Mouse (Mus musculus) CD4-positive naive resting alpha-beta T cell, adult 76 days (primary cell): ENCODE data around the gene Gramd1a. TPM values are rescaled to one million over a fixed set of nuclear protein-coding genes. Genes with fewer than 3 reads are reported as not detected.

Source experiments
- total RNA-seq: library from RNA; stranded (reverse); gene quantifications from one replicate; pipeline ENCODE4 v1.2.4, GENCODE M21; 2023

The Gramd1a gene
- 627 TPM for total RNA-seq

DNA sequence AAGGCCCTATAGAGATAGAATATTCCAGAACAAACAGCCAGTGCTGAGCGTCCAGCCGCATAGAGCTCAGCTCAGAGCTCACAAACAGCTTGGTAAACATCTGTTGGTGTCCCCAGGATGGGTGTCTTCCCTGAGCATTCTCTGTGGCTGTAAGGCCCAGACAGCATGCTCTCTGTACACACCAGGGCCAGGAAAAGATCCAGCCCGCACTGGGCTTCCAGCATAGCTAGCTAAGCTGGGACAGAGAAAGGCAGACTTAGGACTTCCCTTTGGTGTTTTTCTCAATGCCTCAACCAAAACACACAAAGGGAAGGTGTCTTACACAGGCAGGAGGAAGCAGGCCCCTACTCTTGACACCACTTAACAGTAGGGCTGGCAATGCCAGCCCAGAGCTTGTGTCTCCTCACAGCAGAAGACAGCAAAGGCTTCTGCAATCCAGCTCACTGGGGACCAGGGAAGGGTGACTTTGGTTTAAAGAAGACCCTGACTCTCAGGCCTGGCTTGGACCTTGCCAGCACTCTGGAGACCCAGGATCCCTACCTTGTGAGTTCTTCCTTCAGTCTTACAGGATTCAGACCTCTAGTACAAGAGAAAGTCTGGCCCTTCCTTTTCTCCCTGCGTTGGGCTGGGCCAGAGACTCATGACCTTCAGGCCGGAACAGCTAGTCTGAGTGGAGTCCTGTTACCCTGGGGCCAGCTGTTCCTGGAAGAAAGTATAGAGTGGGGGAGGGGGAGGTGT lies at the start of gene Gramd1a:
Gene Gramd1a, minus strand, starts transcription at position 601 of the 738 bp plus-strand sequence.

DNA sequence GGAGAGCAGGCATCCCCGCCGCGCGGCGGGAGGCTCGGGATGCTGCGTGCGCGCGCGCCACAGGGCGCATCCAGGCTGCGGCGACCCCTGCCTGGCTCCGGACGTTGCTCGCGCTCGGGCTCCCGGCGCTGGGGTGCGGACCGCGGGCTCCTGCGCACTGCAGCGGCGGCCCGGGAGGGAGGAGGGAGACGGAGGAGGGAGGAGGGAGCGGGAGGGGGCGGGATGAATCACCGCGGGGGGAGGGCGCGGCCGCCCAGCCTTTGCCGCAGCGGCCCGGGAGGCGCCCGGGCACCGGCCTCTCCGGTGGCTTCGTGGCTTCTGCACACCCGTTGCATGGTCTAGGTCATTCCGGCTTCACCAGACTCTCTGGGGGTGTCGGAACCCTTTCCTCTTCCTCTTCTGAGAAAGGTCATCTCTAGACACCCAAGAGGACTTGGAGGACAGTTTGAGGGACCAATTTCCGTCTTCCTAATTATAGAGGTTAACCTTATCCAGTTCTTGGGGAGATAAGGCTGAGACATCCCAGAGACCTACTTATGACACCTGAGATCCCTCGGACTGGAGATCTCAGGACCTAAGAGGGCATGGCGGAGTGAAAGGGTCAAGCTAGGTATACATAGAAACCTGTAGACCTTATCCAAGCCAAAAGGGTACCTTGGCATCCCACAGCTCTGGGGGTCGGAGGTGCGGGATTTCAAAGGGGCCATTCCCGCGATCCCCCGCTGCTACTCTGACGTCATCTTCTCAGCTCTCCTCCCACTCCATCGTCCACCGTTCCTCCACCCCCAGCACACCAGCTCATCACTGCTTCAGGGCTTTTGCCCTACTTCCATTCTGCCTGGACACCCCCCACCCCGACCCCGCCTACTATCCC lies 28.6 kb downstream of the Gramd1a start, which contains the start of gene Scn1b:
Gene Scn1b, minus strand, starts transcription at position 153 of the 874 bp plus-strand sequence.

DNA sequence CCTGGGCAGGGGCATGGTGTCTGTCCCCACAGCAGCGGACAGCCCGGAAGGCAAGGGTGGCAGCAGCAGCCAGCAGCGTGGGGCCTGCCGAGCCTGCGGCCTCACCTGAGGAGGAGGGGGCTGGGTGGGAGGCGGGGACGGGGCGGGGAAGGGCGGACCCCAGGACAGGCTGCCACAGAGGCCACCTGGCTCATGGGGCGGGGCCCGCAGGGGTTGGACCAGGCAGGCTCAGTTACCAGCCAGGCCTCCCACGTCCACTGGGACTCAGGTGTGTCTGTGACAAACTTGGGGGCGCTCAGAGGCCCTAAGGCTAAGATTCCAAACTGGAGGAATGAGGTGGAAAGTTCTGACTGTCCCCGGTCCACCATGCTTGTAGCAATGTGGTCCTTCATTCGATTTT lies 40.5 kb downstream of the Gramd1a start, which contains the start of gene Hpn:
Gene Hpn, minus strand, starts transcription at position 109 of the 400 bp plus-strand sequence.

Other genes with a start within 250 kb of the Gramd1a start
- not detected for gene Mag, start 241.0 kb downstream of the Gramd1a start, total RNA-seq
- gene Hamp2, start 231.2 kb downstream of the Gramd1a start, total RNA-seq, result not detected
- gene Hamp, start 211.9 kb downstream of the Gramd1a start, total RNA-seq, result not detected
- 160 TPM for gene Usf2, start 199.1 kb downstream of the Gramd1a start, total RNA-seq
- gene Lsr, start 182.4 kb downstream of the Gramd1a start, total RNA-seq, result 2.4 TPM
- not detected for gene Fam187b, start 182.1 kb downstream of the Gramd1a start, total RNA-seq
- gene Fxyd5, start 113.4 kb downstream of the Gramd1a start, total RNA-seq, result 882 TPM
- not detected for gene Fxyd7, start 104.4 kb downstream of the Gramd1a start, total RNA-seq
- not detected for gene Fxyd1, start 98.7 kb downstream of the Gramd1a start, total RNA-seq
- 0.18 TPM for gene Lgi4, start 96.6 kb downstream of the Gramd1a start, total RNA-seq
- gene Fxyd3, start 79.2 kb downstream of the Gramd1a start, total RNA-seq, result not detected
- gene Hpn, start 40.6 kb downstream of the Gramd1a start, total RNA-seq, result 0.50 TPM
- gene Scn1b, start 28.9 kb downstream of the Gramd1a start, total RNA-seq, result 1.6 TPM
- not detected for gene Scgb2b2, start 134.6 kb upstream of the Gramd1a start, total RNA-seq
- gene Scgb1b2, start 135.9 kb upstream of the Gramd1a start, total RNA-seq, result not detected
- gene Scgb2b3, start 206.2 kb upstream of the Gramd1a start, total RNA-seq, result not detected
- gene Scgb1b3, start 219.7 kb upstream of the Gramd1a start, total RNA-seq, result not detected